Mouse (Mus musculus) heart, embryonic 16.5 days (tissue): ENCODE measurements around the gene Cpne6. TPM values are rescaled to one million over a fixed set of nuclear protein-coding genes. Genes with fewer than 3 reads are reported as not detected.

Experiments used
- ATAC-seq: fragments of 200-750 bp; cut with Nextera tagmentation; replicated peaks from 2 replicates; pipeline ENCODE4 v1.8.0; 2017; ENCODE audit warnings: moderate number of reproducible peaks; ENCODE audit not compliant: insufficient read depth, low FRiP score; ENCODE audit errors: extremely low read depth
- H3K27ac ChIP-seq: fragments of 300-500 bp; sonication (generic); 2 replicates; pipeline ENCODE4 v1.5.1; 2014; ENCODE audit warnings: mild to moderate bottlenecking, low read length, control low read depth, moderate library complexity
- H3K27me3 ChIP-seq: fragments of 300-500 bp; sonication (generic); 2 replicates; pipeline ENCODE4 v1.6.1; 2014; ENCODE audit warnings: low read length, mixed read lengths; ENCODE audit not compliant: control insufficient read depth, insufficient read depth
- H3K36me3 ChIP-seq: fragments of 300-500 bp; sonication (generic); 2 replicates; pipeline ENCODE4 v1.6.1; 2014; ENCODE audit not compliant: control insufficient read depth, insufficient read depth
- H3K4me1 ChIP-seq: fragments of 300-500 bp; sonication (generic); 2 replicates; pipeline ENCODE4 v1.6.1; 2014; ENCODE audit warnings: low read length, mixed read lengths; ENCODE audit not compliant: control insufficient read depth, insufficient read depth
- H3K4me2 ChIP-seq: fragments of 300-500 bp; sonication (generic); 2 replicates; pipeline ENCODE4 v1.6.1; 2014; ENCODE audit warnings: low read depth, mild to moderate bottlenecking, control low read depth, low read length
- H3K4me3 ChIP-seq: fragments of 300-500 bp; sonication (generic); 2 replicates; pipeline ENCODE4 v1.5.1; 2014; ENCODE audit warnings: mild to moderate bottlenecking, control low read depth, low read length
- H3K9ac ChIP-seq: fragments of 300-500 bp; sonication (generic); 2 replicates; pipeline ENCODE4 v1.6.1; 2014; ENCODE audit warnings: low read length, control low read depth
- H3K9me3 ChIP-seq: fragments of 300-500 bp; sonication (generic); replicated peaks from 2 replicates; pipeline ENCODE4 v1.6.1; 2016; ENCODE audit warnings: low read length; ENCODE audit not compliant: control insufficient read depth
- WGBS: fragments of 180-500 bp; shearing (Covaris S2); extraction: QIAGEN DNeasy Blood & Tissue Kit; methylation state at CpG from one replicate; pipeline ENCODE4 v1.1.7; 2014; 5-methylcytosine and 5-hydroxymethylcytosine counted together
- polyA plus RNA-seq: library from polyadenylated mRNA; unstranded; fragments of >200 nt; fragmentation: Nextera tagmentation; extraction: Ambion mirVana; gene quantifications from 2 replicates; pipeline ENCODE4 v1.2.1, GENCODE M21; 2015

The Cpne6 gene
- 0.21 and 0.24 TPM in 2 replicates for polyA plus RNA-seq

DNA sequence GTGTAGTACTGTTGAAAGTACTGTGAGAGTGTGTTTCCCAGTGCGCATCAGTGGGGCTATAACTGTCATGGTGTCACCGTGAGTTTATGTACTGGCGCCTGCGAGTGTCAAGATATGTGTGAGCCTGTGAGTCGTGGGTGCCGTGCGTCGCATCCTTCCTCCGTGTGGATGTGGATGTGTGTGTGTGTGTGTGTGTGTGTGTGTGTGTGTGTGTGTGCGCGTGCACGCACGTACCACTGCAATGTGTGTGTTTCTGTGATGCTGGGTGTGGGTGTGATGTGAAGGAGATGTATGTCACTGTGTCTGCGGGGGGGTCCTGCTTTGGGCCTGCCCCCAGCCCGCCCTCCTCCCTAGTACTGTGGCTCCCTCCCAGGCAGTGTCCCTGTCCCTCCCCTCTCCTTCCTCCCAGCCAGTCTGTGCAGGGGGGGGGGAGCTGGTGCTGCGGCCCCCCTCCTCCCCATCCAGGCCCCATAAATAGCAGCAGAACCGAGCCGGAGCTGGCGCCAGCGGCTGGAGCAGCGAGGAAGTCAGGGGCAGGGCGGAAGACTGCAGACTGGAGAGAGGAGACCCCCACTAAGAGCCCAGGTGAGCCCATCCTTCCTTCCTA lies at the start of gene Cpne6:
Cpne6 (plus strand) TSS at position 321 of the 607 bp plus-strand sequence.
- Histone ChIP-seq H3K4me1 (peaks cover 6% of the 10 kb centered on the region), H3K27ac (no peak within 1 kb of the TSS), H3K36me3 (no peaks in the 10 kb centered on the region), H3K27me3 (peaks cover 20% of the 10 kb centered on the region), H3K4me2 (peak within 1 kb of the TSS; percentile 1; the same call in 1 of the 2 replicates), H3K9ac (no peak within 1 kb of the TSS), H3K9me3 (no peaks in the 10 kb centered on the region), H3K4me3 (no peak within 1 kb of the TSS)
- 54% methylated on average over 22 of the region's 22 CpGs for WGBS
- ATAC-seq, result no peak

DNA sequence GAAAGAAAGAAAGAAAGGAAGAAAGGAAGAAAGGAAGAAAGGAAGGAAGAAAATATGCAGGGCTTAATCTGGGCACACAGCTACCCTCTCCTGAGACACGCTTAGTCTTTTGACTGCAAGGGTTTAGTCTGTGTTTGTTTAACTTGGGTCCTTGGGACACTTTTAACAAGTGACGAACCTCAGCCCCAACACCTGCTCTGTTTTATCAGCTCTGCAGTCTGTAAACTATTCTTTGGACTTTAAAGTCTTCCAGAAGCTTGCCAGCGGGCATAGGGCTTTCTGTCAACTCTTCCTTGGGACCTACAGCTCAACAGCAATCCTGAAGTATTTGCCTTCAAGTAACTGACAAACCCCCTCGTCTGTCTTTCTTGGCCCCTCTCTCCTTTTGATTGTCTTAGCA lies 48.5 kb upstream of the Cpne6 start:
- ATAC-seq, result no peak
- no peak overlapping the region for H3K27ac ChIP-seq
- H3K4me3 ChIP-seq, result no peak overlapping the region
- no peaks in the 10 kb centered on the region for H3K9me3 ChIP-seq
- no peaks in the 10 kb centered on the region for H3K4me1 ChIP-seq
- H3K4me2 ChIP-seq, result no peak overlapping the region
- H3K9ac ChIP-seq, result no peak overlapping the region
- 35% methylated on average over 4 of the region's 4 CpGs for WGBS
- no peaks in the 10 kb centered on the region for H3K36me3 ChIP-seq
- no peaks in the 10 kb centered on the region for H3K27me3 ChIP-seq

DNA sequence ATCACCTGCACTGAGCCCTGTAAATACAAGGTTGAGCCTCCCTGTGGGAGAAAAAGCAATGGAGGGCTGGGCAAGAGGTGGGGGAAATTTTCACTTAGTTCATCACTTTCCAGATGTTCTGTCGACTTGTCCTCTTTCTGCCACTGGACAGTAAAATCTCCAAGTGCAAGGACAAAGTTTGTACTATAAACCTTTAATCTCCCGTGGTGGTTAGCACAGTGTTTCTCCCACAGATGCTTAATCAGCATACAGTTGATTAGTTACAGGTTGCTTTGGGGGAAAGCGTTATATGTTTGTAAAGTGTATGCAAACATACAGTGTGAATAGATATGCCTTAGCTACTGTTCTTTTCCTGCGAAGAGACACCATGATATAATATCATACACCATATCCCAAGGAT lies 43.8 kb upstream of the Cpne6 start:
- Histone ChIP-seq H3K4me1 (0 out of 2 replicates have a peak, but pooled peaks cover 6% of the 10 kb centered on the region), H3K9me3 (no peaks in the 10 kb centered on the region), H3K9ac (no peak overlapping the region), H3K27me3 (0 out of 2 replicates have a peak, but pooled peaks cover 2% of the 10 kb centered on the region), H3K36me3 (no peaks in the 10 kb centered on the region), H3K4me3 (no peak overlapping the region), H3K27ac (no peak overlapping the region), H3K4me2 (no peak overlapping the region)
- WGBS, result 63% methylated on average over 4 of the region's 4 CpGs
- ATAC-seq, result no peak

DNA sequence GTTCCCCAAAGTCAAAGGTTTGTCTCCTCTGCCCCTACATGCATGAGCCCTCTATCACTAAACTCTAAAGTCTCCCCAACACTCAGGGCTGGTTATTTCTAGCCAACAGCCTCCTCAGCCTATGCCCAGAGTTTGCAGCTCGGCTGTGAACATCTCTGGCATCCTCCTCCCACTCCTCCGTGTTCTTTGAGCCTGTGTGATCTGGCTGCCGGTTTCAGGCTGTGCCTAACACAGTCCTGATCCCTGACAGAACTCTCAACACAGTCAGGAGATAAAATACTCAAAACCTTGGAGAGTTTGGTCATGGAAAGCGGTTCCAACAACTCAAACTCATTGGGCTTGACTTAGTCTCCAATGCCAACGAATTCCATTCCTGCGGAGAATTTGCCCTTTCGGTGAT lies 43.1 kb upstream of the Cpne6 start:
- Histone ChIP-seq H3K4me2 (no peak overlapping the region), H3K27me3 (0 out of 2 replicates have a peak, but pooled peaks cover 2% of the 10 kb centered on the region), H3K36me3 (no peaks in the 10 kb centered on the region), H3K27ac (no peak overlapping the region), H3K4me1 (0 out of 2 replicates have a peak, but pooled peaks cover 6% of the 10 kb centered on the region), H3K9ac (no peak overlapping the region), H3K9me3 (no peaks in the 10 kb centered on the region), H3K4me3 (no peak overlapping the region)
- ATAC-seq, result no peak
- 54% methylated on average over 7 of the region's 7 CpGs for WGBS

DNA sequence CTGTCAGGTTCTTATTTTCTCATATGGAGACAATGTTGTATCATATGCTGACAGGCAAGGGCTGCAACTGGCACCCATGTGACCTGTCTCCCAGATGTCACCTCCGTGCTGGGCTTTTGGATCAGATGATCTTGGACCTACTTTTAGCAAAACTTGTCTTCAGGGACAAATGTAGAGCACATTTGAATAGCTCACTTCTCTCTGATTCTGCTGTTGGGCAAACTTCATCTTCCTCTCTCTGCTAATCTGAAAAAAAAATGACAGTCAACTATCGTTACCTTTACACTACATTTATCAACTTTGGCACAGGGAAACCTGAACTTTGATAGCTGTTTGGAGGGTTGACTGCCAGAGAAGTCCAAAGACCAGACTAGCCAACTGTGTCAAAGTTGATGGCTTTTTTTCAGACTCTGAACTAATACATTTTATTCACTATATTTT lies 41.9 kb upstream of the Cpne6 start:
- H3K9ac ChIP-seq, result no peak overlapping the region
- H3K27me3 ChIP-seq, result 0 out of 2 replicates have a peak, but pooled peaks cover 2% of the 10 kb centered on the region
- no peak for ATAC-seq
- H3K9me3 ChIP-seq, result no peaks in the 10 kb centered on the region
- no peaks in the 10 kb centered on the region for H3K36me3 ChIP-seq
- H3K27ac ChIP-seq, result no peak overlapping the region
- H3K4me1 ChIP-seq, result 0 out of 2 replicates have a peak, but pooled peaks cover 6% of the 10 kb centered on the region
- WGBS, result 60% methylated on average over 2 of the region's 2 CpGs
- H3K4me2 ChIP-seq, result no peak overlapping the region
- H3K4me3 ChIP-seq, result no peak overlapping the region

DNA sequence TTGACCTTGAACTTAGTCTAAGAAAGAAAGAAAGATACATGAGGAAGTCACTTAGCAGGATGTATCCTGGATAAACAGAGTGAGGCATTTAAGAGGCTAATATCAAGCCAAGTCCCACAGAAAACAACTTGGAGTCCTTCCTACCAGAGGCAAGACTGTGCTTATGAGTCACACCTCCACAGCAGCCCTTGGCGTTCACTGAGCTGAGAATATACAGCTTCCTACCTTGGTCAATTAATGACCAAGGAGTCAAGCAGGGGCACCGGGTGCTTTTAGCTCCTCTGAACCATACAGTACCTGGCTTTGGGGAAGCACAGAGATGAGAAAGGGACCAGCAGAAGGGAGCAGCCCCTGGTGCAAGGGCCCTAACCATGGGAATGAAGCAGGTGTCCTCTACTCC lies 41.2 kb upstream of the Cpne6 start:
- no peaks in the 10 kb centered on the region for H3K36me3 ChIP-seq
- no peak overlapping the region for H3K27ac ChIP-seq
- 0 out of 2 replicates have a peak, but pooled peaks cover 2% of the 10 kb centered on the region for H3K27me3 ChIP-seq
- H3K9me3 ChIP-seq, result no peaks in the 10 kb centered on the region
- H3K4me1 ChIP-seq, result 0 out of 2 replicates have a peak, but pooled peaks cover 6% of the 10 kb centered on the region
- no peak overlapping the region for H3K4me3 ChIP-seq
- no peak overlapping the region for H3K4me2 ChIP-seq
- H3K9ac ChIP-seq, result no peak overlapping the region
- ATAC-seq, result no peak
- WGBS, result 68% methylated on average over 2 of the region's 2 CpGs

DNA sequence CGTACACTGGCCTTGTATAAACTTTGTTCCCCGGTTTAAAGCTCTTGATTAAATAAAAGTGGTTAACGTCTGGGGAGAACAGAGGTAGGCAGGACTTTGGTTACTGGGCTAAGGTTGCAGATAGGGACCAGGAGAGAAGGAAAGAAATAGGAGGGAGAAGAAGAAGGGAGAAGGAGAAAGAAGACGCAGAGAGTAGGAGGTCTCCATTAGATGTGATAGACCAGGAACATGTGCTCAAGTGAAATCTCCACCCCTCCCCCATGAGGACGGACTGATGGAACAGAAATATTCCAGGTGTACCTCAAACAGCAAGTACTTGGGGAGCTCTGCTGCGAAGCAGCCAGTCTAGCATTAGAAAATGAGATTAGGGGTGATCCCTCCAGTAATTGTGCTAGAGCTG lies 40.4 kb upstream of the Cpne6 start:
- 0 out of 2 replicates have a peak, but pooled peaks cover 2% of the 10 kb centered on the region for H3K27me3 ChIP-seq
- no peaks in the 10 kb centered on the region for H3K9me3 ChIP-seq
- no peak overlapping the region for H3K4me3 ChIP-seq
- no peaks in the 10 kb centered on the region for H3K36me3 ChIP-seq
- no peak for ATAC-seq
- 83% methylated on average over 6 of the region's 6 CpGs for WGBS
- H3K27ac ChIP-seq, result no peak overlapping the region
- no peak overlapping the region for H3K4me2 ChIP-seq
- no peak overlapping the region for H3K9ac ChIP-seq
- H3K4me1 ChIP-seq, result 0 out of 2 replicates have a peak, but pooled peaks cover 6% of the 10 kb centered on the region

DNA sequence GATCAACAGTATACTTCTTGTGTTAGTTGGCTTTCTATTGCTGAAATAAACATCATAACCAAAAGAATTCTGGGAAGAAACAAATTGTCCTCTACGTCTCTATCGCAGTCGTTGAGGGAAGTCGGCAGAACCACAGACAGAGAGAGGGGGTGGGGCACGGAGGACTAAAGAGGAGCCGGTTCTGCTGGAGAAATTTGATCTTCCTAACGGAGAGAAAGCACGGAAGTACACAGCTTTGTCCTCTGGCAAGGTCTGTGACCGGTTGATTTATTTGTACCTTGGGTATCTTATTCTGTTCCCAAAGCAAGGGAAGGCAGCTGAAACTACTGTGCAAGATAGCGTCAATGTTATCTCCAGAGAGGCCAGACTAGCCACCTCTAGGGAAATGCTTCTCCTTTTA lies 39.4 kb upstream of the Cpne6 start:
- 5% methylated on average over 10 of the region's 10 CpGs for WGBS
- Histone ChIP-seq H3K4me2 (peak overlapping the region; percentile 11), H3K9me3 (no peaks in the 10 kb centered on the region), H3K4me3 (no peak overlapping the region), H3K27me3 (0 out of 2 replicates have a peak, but pooled peaks cover 2% of the 10 kb centered on the region), H3K4me1 (0 out of 2 replicates have a peak, but pooled peaks cover 6% of the 10 kb centered on the region), H3K36me3 (no peaks in the 10 kb centered on the region), H3K9ac (no peak overlapping the region), H3K27ac (no peak overlapping the region)
- ATAC-seq, result no peak

DNA sequence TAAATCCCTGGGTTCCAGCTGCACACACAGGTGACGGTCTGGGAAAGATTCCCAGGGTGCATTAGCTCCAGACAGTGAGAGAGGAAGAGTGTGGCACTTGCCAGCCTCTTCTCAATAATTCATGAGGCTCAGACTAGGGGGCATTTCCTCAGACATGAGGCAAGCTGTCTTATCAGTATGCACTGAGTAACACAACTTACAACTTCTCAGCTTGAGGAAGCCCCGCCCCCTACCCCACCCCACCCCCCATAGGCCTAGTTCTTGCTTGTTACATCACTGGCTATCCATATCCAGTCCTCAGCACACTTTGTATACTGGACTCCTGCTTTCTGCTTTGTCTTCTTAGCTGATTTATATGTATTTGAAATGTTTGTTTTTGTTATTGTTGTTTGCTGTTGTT lies 34.6 kb upstream of the Cpne6 start:
- WGBS, result 38% methylated on average over 2 of the region's 2 CpGs
- Histone ChIP-seq H3K36me3 (no peaks in the 10 kb centered on the region), H3K4me3 (no peak overlapping the region), H3K27ac (no peak overlapping the region), H3K27me3 (no peaks in the 10 kb centered on the region), H3K9me3 (no peaks in the 10 kb centered on the region), H3K4me1 (peaks cover 14% of the 10 kb centered on the region), H3K9ac (no peak overlapping the region), H3K4me2 (no peak overlapping the region)
- ATAC-seq, result no peak
